Comparison of ENCODE assay signal across 8 mouse cellular contexts in the genomic region with DNA sequence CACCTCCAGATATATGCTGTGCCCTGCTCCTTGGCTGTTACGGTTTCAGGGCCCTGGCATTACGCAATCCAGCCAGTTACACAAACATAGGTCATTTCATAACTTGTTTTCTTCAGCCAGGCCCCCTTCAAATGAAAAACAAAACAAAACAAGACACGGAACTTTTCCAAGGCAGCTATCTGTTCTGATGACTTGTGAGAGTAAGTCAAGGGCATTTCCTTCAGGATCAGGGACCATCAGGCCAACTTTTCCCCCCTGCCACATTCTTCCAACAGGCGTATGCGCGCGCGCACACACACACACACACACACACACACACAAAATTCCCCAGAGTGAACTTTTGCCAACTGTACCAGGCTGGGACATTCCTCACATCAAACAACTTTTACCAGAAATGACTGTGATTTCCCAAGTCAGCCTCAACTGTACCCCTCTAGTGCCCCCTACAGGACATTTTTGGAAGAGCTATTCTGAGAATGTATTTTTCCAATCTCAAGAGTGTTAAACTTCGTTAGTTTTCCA. TPM values are rescaled to one million over a fixed set of nuclear protein-coding genes. Genes with fewer than 3 reads are reported as not detected.
DNase-seq lines count a peak whose midpoint lies in the region; ATAC-seq lines count a peak whose summit lies in the region.

No protein-coding gene starts in this region.

- no peak overlapping the region for H3K9ac ChIP-seq in embryonic facial prominence, embryonic 11.5 days (replicated peaks; ENCODE audit: low read length)
- H3K9ac ChIP-seq in liver, embryonic 15.5 days: no peak overlapping the region
- H3K9ac ChIP-seq in stomach, embryonic 14.5 days (replicated peaks; ENCODE audit: low read depth, low read length): no peak overlapping the region

- H3K36me3 ChIP-seq in embryonic facial prominence, embryonic 11.5 days (replicated peaks; ENCODE audit: control insufficient read depth, insufficient read depth, low read depth, low read length): no peaks in the 10 kb centered on the region
- no peaks in the 10 kb centered on the region for H3K36me3 ChIP-seq in liver, embryonic 15.5 days (replicated peaks)
- H3K36me3 ChIP-seq in stomach, embryonic 14.5 days (ENCODE audit: control insufficient read depth, insufficient read depth, low read length): no peaks in the 10 kb centered on the region; the same call in 1 of the 2 replicates

- H3K4me2 ChIP-seq in embryonic facial prominence, embryonic 11.5 days (ENCODE audit: low read depth, low read length): no peak overlapping the region
- H3K4me2 ChIP-seq in liver, embryonic 15.5 days: peak overlapping the region; percentile 75
- H3K4me2 ChIP-seq in stomach, embryonic 14.5 days (replicated peaks; ENCODE audit: low read depth, low read length): peak overlapping the region; percentile 72

- H3K4me3 ChIP-seq in embryonic facial prominence, embryonic 11.5 days (ENCODE audit: low read depth, low read length): no peak overlapping the region
- no peak overlapping the region for H3K4me3 ChIP-seq in liver, embryonic 15.5 days (replicated peaks)
- peak overlapping the region; percentile 84 for H3K4me3 ChIP-seq in stomach, embryonic 14.5 days (ENCODE audit: low read depth, low read length)

- peaks cover 5% of the 10 kb centered on the region for H3K27me3 ChIP-seq in embryonic facial prominence, embryonic 11.5 days (ENCODE audit: control insufficient read depth, insufficient read depth, low read length)
- peaks cover 45% of the 10 kb centered on the region for H3K27me3 ChIP-seq in liver, embryonic 15.5 days
- no peaks in the 10 kb centered on the region for H3K27me3 ChIP-seq in stomach, embryonic 14.5 days (ENCODE audit: control insufficient read depth, insufficient read depth, low read length)

- H3K27ac ChIP-seq in embryonic facial prominence, embryonic 11.5 days (replicated peaks; ENCODE audit: low read depth, low read length): no peak overlapping the region
- 0 out of 2 replicates have a peak overlapping the region, but pooled peaks have one; percentile 45 for H3K27ac ChIP-seq in liver, embryonic 15.5 days (replicated peaks)
- peak overlapping the region; percentile 100; the same call in 1 of the 2 replicates for H3K27ac ChIP-seq in stomach, embryonic 14.5 days (ENCODE audit: low read length)

- no peaks in the 10 kb centered on the region for H3K4me1 ChIP-seq in embryonic facial prominence, embryonic 11.5 days (ENCODE audit: control insufficient read depth, insufficient read depth, low read length)
- peaks cover 5% of the 10 kb centered on the region; the same call in 1 of the 2 replicates for H3K4me1 ChIP-seq in liver, embryonic 15.5 days (replicated peaks)
- H3K4me1 ChIP-seq in stomach, embryonic 14.5 days (ENCODE audit: control insufficient read depth, insufficient read depth, low read length): peaks cover 20% of the 10 kb centered on the region; the same call in 1 of the 2 replicates

- WGBS in embryonic facial prominence, embryonic 11.5 days: 45% methylated on average over 9 of the region's 9 CpGs
- WGBS in liver, embryonic 15.5 days (ENCODE audit: insufficient replicate concordance): 36% methylated on average over 9 of the region's 9 CpGs
- WGBS in stomach, embryonic 14.5 days: 26% methylated on average over 9 of the region's 9 CpGs

- peak; percentile 40 to 43 for DNase-seq in right cerebral cortex, postnatal 10 days (ENCODE audit: low spot score in 2 of 2)
- no peak for DNase-seq in right cerebral cortex, postnatal 25 days
- peak; percentile 84 for DNase-seq in adrenal gland, adult 2 months
- DNase-seq in embryonic facial prominence, embryonic 11.5 days (ENCODE audit: low spot score): peak; percentile 89
- DNase-seq in kidney, adult 11 months: peak; percentile 40

- no peaks in the 10 kb centered on the region for H3K9me3 ChIP-seq in embryonic facial prominence, embryonic 11.5 days (replicated peaks; ENCODE audit: control insufficient read depth, low read length)
- no peaks in the 10 kb centered on the region for H3K9me3 ChIP-seq in liver, embryonic 15.5 days (replicated peaks)
- H3K9me3 ChIP-seq in stomach, embryonic 14.5 days (ENCODE audit: control insufficient read depth, low read depth, low read length): no peaks in the 10 kb centered on the region

- ATAC-seq in embryonic facial prominence, embryonic 11.5 days (replicated peaks; ENCODE audit: insufficient number of reproducible peaks, low FRiP score, low TSS enrichment, low read depth): no peak
- no peak for ATAC-seq in liver, embryonic 15.5 days (ENCODE audit: insufficient read depth)
- ATAC-seq in stomach, embryonic 14.5 days (ENCODE audit: insufficient number of reproducible peaks, insufficient read depth, low FRiP score, low read depth): no peak
- ATAC-seq in megakaryocyte progenitor cell, adult 5-6 weeks (replicated peaks; ENCODE audit: poor library complexity): no peak

RNA-seq across cellular contexts. Expression of a gene that starts 4.0 kb away (rescaled TPM):
- total RNA-seq in adrenal gland, adult 2 months (2021): 100 to 1,000 TPM; 275 to 347 TPM
- polyA plus RNA-seq in adrenal gland, adult 2 months (2012; rRNA removed): 186 and 248 TPM in 2 replicates
- 1.1 TPM in 2 replicates for polyA plus RNA-seq in embryonic facial prominence, embryonic 11.5 days (2014; fragmentation: Nextera tagmentation; extraction: Ambion mirVana)
- 0.58 and 0.62 TPM in 2 replicates for polyA plus RNA-seq in liver, embryonic 15.5 days (2015; fragmentation: Nextera tagmentation; extraction: Ambion mirVana)
- polyA plus RNA-seq in stomach, embryonic 14.5 days (2014; fragmentation: Nextera tagmentation; extraction: Ambion mirVana): 15.8 and 16.5 TPM in 2 replicates
- total RNA-seq in megakaryocyte progenitor cell, adult 5-6 weeks (2015): 20.8 and 25.2 TPM in 2 replicates
- total RNA-seq in megakaryocyte progenitor cell, adult 5-6 weeks (2017): 11.7 and 12.1 TPM in 2 replicates

Comparison
In these comparisons a context has a peak if more than half of its experiments do, and no peak if none do; other contexts are left out.
1. RNA of a gene that starts 4.0 kb away (polyA plus RNA-seq): 186 to 248 TPM in adrenal gland, adult 2 months; 15.8 to 16.5 TPM in stomach, embryonic 14.5 days, 1.1 TPM in embryonic facial prominence, embryonic 11.5 days and 0.58 to 0.62 TPM in liver, embryonic 15.5 days; every median in the first group is over 10 times any median in the second.